In genomic region chr11:67468846-67469245, GRCm38 (mm10) we compare ENCODE assay signal across 12 mouse cellular contexts. TPM values are rescaled to one million over a fixed set of nuclear protein-coding genes. Genes with fewer than 3 reads are reported as not detected.
DNase-seq lines count a peak whose midpoint lies in the region; ATAC-seq lines count a peak whose summit lies in the region.
"Had no signal": no experiment of that assay in that cellular context is flagged by ENCODE, and none has a peak within 500 bp of the region (broad histone marks: within the 10 kb centered on the region; RNA-seq: fewer than 3 reads in every experiment).

No protein-coding gene starts in this region.

- H3K36me3 ChIP-seq in limb, embryonic 10.5 days, result no peaks in the 10 kb centered on the region
- H3K36me3 ChIP-seq: embryonic facial prominence, embryonic 15.5 days; midbrain, embryonic 13.5 days had no signal

- H3K9me3 ChIP-seq in limb, embryonic 10.5 days (replicated peaks), result no peaks in the 10 kb centered on the region
- H3K9me3 ChIP-seq: embryonic facial prominence, embryonic 15.5 days; midbrain, embryonic 13.5 days had no signal

- H3K4me1 ChIP-seq in limb, embryonic 10.5 days, result peaks cover 12% of the 10 kb centered on the region
- H3K4me1 ChIP-seq: midbrain, embryonic 13.5 days had no signal

- WGBS in limb, embryonic 10.5 days, result 85% methylated on average over 7 of the region's 7 CpGs

- no peaks in the 10 kb centered on the region for H3K27me3 ChIP-seq in limb, embryonic 10.5 days (ENCODE audit: low read depth, poor library complexity, severe bottlenecking)
- H3K27me3 ChIP-seq: embryonic facial prominence, embryonic 15.5 days; midbrain, embryonic 13.5 days had no signal

- H3K4me3 ChIP-seq in limb, embryonic 10.5 days, result no peak overlapping the region
- H3K4me3 ChIP-seq: embryonic facial prominence, embryonic 15.5 days; midbrain, embryonic 13.5 days had no signal

- DNase-seq in adrenal gland, adult (ENCODE audit: inconsistent age in 2 of 2, low spot score in 1 of 2), result peak; percentile 76 to 92
- DNase-seq in adrenal gland, postnatal 4 days (ENCODE audit: low spot score in 2 of 2), result no peak
- peak; percentile 40 for DNase-seq in ovary, adult 18-20 months (ENCODE audit: low spot score)
- no peak for DNase-seq in ovary, postnatal 36 days (ENCODE audit: low spot score)
- DNase-seq in heart, postnatal 14 days, result peak; percentile 12 to 16
- DNase-seq in lung, postnatal 36 days, result peak; percentile 53
- no peak for DNase-seq in limb, embryonic 10.5 days (ENCODE audit: low spot score)
- DNase-seq: cerebellum, adult 11 months had no signal

- no peak overlapping the region for H3K27ac ChIP-seq in limb, embryonic 10.5 days
- H3K27ac ChIP-seq: embryonic facial prominence, embryonic 15.5 days; liver, embryonic 14.5 days; midbrain, embryonic 13.5 days had no signal

- intact Hi-C loops in heart, postnatal 14 days (cut with DNase I), result no loop called here

- no peak for ATAC-seq in CD4-positive, CD25-positive, alpha-beta regulatory T cell, adult 4 months
- ATAC-seq: midbrain, embryonic 13.5 days had no signal

RNA-seq across cellular contexts. Expression of gene Gas7, which starts 13.6 kb away (rescaled TPM):
- total RNA-seq in adrenal gland, postnatal 4 days (2021), result 10 to 100 TPM; 30.5 to 32.9 TPM
- 10 to 100 TPM; 11.8 to 12.4 TPM for total RNA-seq in heart, postnatal 14 days (2021)
- polyA plus RNA-seq in CD4-positive, CD25-positive, alpha-beta regulatory T cell, adult 4 months (2017; shearing (Covaris generic)), result under 1 TPM; 0.12 to 0.85 TPM
- polyA plus RNA-seq in limb, embryonic 10.5 days (2016; fragmentation: Nextera tagmentation; extraction: Ambion mirVana), result 1.8 and 2.7 TPM in 2 replicates

Comparison
In these comparisons a context has a peak if more than half of its experiments do, and no peak if none do; other contexts are left out.
1. DNase-seq: peak in adrenal gland, adult (2 of 2), ovary, adult 18-20 months (single experiment), heart, postnatal 14 days (2 of 2) and lung, postnatal 36 days (single experiment); none in adrenal gland, postnatal 4 days (0 of 2), ovary, postnatal 36 days (single experiment) and limb, embryonic 10.5 days (single experiment).